Mouse (Mus musculus) embryonic facial prominence, embryonic 11.5 days (tissue): ENCODE measurements around the gene Aim2. TPM values are rescaled to one million over a fixed set of nuclear protein-coding genes. Genes with fewer than 3 reads are reported as not detected.
A peak's percentile ranks its signal among the peaks of the same experiment; 100 is the strongest.

Source experiments
- ATAC-seq: fragments of 200-750 bp; cut with Nextera tagmentation; replicated peaks from 2 replicates; pipeline ENCODE4 v1.8.0; 2017; ENCODE audit warnings: low read depth; ENCODE audit not compliant: insufficient number of reproducible peaks, low FRiP score, low TSS enrichment
- DNase-seq: peaks from one replicate; pipeline ENCODE4 v3.0.0-alpha.2; 2015; ENCODE audit warnings: low spot score
- H3K27ac ChIP-seq: fragments of 300-500 bp; sonication (generic); replicated peaks from 2 replicates; pipeline ENCODE4 v1.5.1; 2014; ENCODE audit warnings: mild to moderate bottlenecking, low read depth, low read length, control low read depth
- H3K27me3 ChIP-seq: fragments of 300-500 bp; sonication (generic); 2 replicates; pipeline ENCODE4 v1.6.1; 2014; ENCODE audit warnings: mild to moderate bottlenecking, low read length, moderate library complexity, mixed read lengths; ENCODE audit not compliant: control insufficient read depth, insufficient read depth
- H3K36me3 ChIP-seq: fragments of 300-500 bp; sonication (generic); replicated peaks from 2 replicates; pipeline ENCODE4 v1.6.1; 2014; ENCODE audit warnings: low read depth, mild to moderate bottlenecking, low read length, moderate library complexity, mixed read lengths; ENCODE audit not compliant: control insufficient read depth, insufficient read depth
- H3K4me1 ChIP-seq: fragments of 300-500 bp; sonication (generic); 2 replicates; pipeline ENCODE4 v1.6.1; 2014; ENCODE audit warnings: low read length, mixed read lengths; ENCODE audit not compliant: control insufficient read depth, insufficient read depth
- H3K4me2 ChIP-seq: fragments of 300-500 bp; sonication (generic); 2 replicates; pipeline ENCODE4 v1.6.1; 2014; ENCODE audit warnings: low read depth, mild to moderate bottlenecking, control low read depth, low read length, moderate library complexity
- H3K4me3 ChIP-seq: fragments of 300-500 bp; sonication (generic); 2 replicates; pipeline ENCODE4 v1.5.1; 2014; ENCODE audit warnings: low read depth, low read length, control low read depth
- H3K9ac ChIP-seq: fragments of 300-500 bp; sonication (generic); replicated peaks from 2 replicates; pipeline ENCODE4 v1.6.1; 2014; ENCODE audit warnings: mild to moderate bottlenecking, control low read depth, low read length
- H3K9me3 ChIP-seq: fragments of 300-500 bp; sonication (generic); replicated peaks from 2 replicates; pipeline ENCODE4 v1.6.1; 2016; ENCODE audit warnings: mild to moderate bottlenecking, low read length, inconsistent platforms, mixed read lengths; ENCODE audit not compliant: control insufficient read depth
- WGBS: fragments of 180-500 bp; shearing (Covaris S2); extraction: QIAGEN DNeasy Blood & Tissue Kit; methylation state at CpG from one replicate; pipeline ENCODE4 v1.1.7; 2014; 5-methylcytosine and 5-hydroxymethylcytosine counted together
- polyA plus RNA-seq: library from polyadenylated mRNA; unstranded; fragments of >200 nt; fragmentation: Nextera tagmentation; extraction: Ambion mirVana; gene quantifications from 2 replicates; pipeline ENCODE4 v1.2.1, GENCODE M21; 2014

Gene Aim2
- polyA plus RNA-seq, 1 experiment from 2014 or later, result 2.1 TPM

GRCm38 (mm10) chr1:173333312-173334253 is 17.1 kb upstream of the Aim2 start, which contains the start of gene Ackr1:
TSS of gene Ackr1 (minus strand) at chr1:173333750.
- Histone ChIP-seq H3K27me3 (no peaks in the 10 kb centered on the region), H3K36me3 (no peaks in the 10 kb centered on the region), H3K4me2 (no peak within 1 kb of the TSS), H3K4me1 (no peaks in the 10 kb centered on the region), H3K4me3 (no peak within 1 kb of the TSS), H3K27ac (no peak within 1 kb of the TSS), H3K9ac (no peak within 1 kb of the TSS), H3K9me3 (no peaks in the 10 kb centered on the region)
- ATAC-seq, result no peak
- WGBS, result 72% methylated on average over 9 of the region's 9 CpGs
- DNase-seq, result no peak

- H3K4me3 ChIP-seq, result no peak overlapping the region
- no peaks in the 10 kb centered on the region for H3K9me3 ChIP-seq
- no peak overlapping the region for H3K27ac ChIP-seq
- ATAC-seq (no peak), DNase-seq (no peak)
- no peaks in the 10 kb centered on the region for H3K27me3 ChIP-seq
- no peaks in the 10 kb centered on the region for H3K4me1 ChIP-seq
- WGBS, result 69% methylated on average over 11 of the region's 11 CpGs
- no peak overlapping the region for H3K9ac ChIP-seq
- H3K4me2 ChIP-seq, result no peak overlapping the region
- no peaks in the 10 kb centered on the region for H3K36me3 ChIP-seq
Observed at GRCm38 (mm10) chr1:173335903-173336302, 14.8 kb upstream of the Aim2 start.

GRCm38 (mm10) chr1:173337008-173337407 is 13.7 kb upstream of the Aim2 start:
- Histone ChIP-seq H3K27me3 (no peaks in the 10 kb centered on the region), H3K9me3 (no peaks in the 10 kb centered on the region), H3K4me3 (no peak overlapping the region), H3K4me2 (no peak overlapping the region), H3K9ac (no peak overlapping the region), H3K36me3 (no peaks in the 10 kb centered on the region), H3K27ac (no peak overlapping the region), H3K4me1 (no peaks in the 10 kb centered on the region)
- 92% methylated on average over 10 of the region's 10 CpGs for WGBS
- no peak for DNase-seq
- ATAC-seq, result no peak

- Histone ChIP-seq H3K27ac (no peak overlapping the region), H3K4me2 (no peak overlapping the region), H3K9ac (no peak overlapping the region), H3K27me3 (no peaks in the 10 kb centered on the region), H3K4me3 (no peak overlapping the region), H3K36me3 (no peaks in the 10 kb centered on the region), H3K4me1 (no peaks in the 10 kb centered on the region), H3K9me3 (no peaks in the 10 kb centered on the region)
- 15% methylated on average over 2 of the region's 2 CpGs for WGBS
- DNase-seq (peak; percentile 81), ATAC-seq (0 out of 2 replicates have a peak, but pooled peaks have one; percentile 61)
Observed at GRCm38 (mm10) chr1:173339543-173339942, 11.1 kb upstream of the Aim2 start.

- Histone ChIP-seq H3K4me3 (no peak overlapping the region), H3K27me3 (no peaks in the 10 kb centered on the region), H3K9ac (no peak overlapping the region), H3K9me3 (no peaks in the 10 kb centered on the region), H3K27ac (no peak overlapping the region), H3K4me1 (no peaks in the 10 kb centered on the region), H3K4me2 (no peak overlapping the region), H3K36me3 (no peaks in the 10 kb centered on the region)
- 54% methylated on average over 1 of the region's 1 CpGs for WGBS
- ATAC-seq, result no peak
- DNase-seq, result no peak
Observed at GRCm38 (mm10) chr1:173342425-173342824, 8.3 kb upstream of the Aim2 start.

GRCm38 (mm10) chr1:173343934-173344333 is 6.7 kb upstream of the Aim2 start:
- H3K4me2 ChIP-seq, result no peak overlapping the region
- no peaks in the 10 kb centered on the region for H3K9me3 ChIP-seq
- WGBS, result 76% methylated on average over 3 of the region's 3 CpGs
- no peak for DNase-seq
- ATAC-seq, result no peak
- H3K36me3 ChIP-seq, result no peaks in the 10 kb centered on the region
- no peaks in the 10 kb centered on the region for H3K4me1 ChIP-seq
- H3K27ac ChIP-seq, result no peak overlapping the region
- H3K4me3 ChIP-seq, result no peak overlapping the region
- no peak overlapping the region for H3K9ac ChIP-seq
- H3K27me3 ChIP-seq, result no peaks in the 10 kb centered on the region

- Histone ChIP-seq H3K9ac (no peak overlapping the region), H3K9me3 (no peaks in the 10 kb centered on the region), H3K27ac (no peak overlapping the region), H3K27me3 (no peaks in the 10 kb centered on the region), H3K36me3 (no peaks in the 10 kb centered on the region), H3K4me3 (no peak overlapping the region), H3K4me2 (no peak overlapping the region), H3K4me1 (no peaks in the 10 kb centered on the region)
- 94% methylated on average over 4 of the region's 4 CpGs for WGBS
- no peak for DNase-seq
- no peak for ATAC-seq
Observed at GRCm38 (mm10) chr1:173345112-173345511, 5.6 kb upstream of the Aim2 start.

GRCm38 (mm10) chr1:173348527-173348926 is 2.2 kb upstream of the Aim2 start:
- H3K27me3 ChIP-seq, result no peaks in the 10 kb centered on the region
- no peaks in the 10 kb centered on the region for H3K9me3 ChIP-seq
- H3K4me3 ChIP-seq, result no peak overlapping the region
- no peak for ATAC-seq
- no peak overlapping the region for H3K9ac ChIP-seq
- no peak overlapping the region for H3K27ac ChIP-seq
- no peak overlapping the region for H3K4me2 ChIP-seq
- no peaks in the 10 kb centered on the region for H3K4me1 ChIP-seq
- 19% methylated on average over 1 of the region's 1 CpGs for WGBS
- no peaks in the 10 kb centered on the region for H3K36me3 ChIP-seq
- no peak for DNase-seq
